Mouse (Mus musculus) B cell, adult 67 days (primary cell): ENCODE measurements around the gene H1f0. TPM values are rescaled to one million over a fixed set of nuclear protein-coding genes. Genes with fewer than 3 reads are reported as not detected.

ENCODE experiments used
- total RNA-seq, 2 experiments: library from RNA; stranded (reverse); gene quantifications; 4 replicates each; pipeline ENCODE4 v1.2.4; 2023

H1f0 gene
- total RNA-seq = 1 to 10 TPM; 1.9 to 2.1 TPM

DNA sequence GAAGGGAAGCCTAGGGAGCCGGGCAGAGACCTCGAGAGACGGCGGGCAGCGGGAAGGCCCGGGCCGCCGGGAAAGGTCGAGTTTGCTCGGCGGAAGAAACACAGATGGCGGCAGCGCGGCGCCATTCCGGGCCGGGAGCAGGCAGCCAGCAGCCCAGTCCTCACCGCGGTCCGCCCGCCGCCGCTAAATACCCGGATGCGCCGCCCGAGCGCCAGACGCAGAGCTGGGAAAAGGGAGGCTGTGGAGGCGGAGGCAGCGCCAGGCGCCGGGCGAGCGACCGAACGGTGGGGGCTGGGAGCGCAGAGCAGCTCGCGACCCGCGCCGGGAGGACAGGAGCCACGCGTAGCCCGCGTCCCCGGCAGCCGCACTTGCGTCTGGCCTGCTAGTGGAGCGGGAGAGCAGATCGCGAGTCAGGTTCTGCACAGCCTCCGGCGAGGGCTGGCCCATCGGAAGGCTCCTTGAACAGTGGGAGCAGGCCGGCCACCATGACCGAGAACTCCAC, at the start of gene H1f0:
Gene H1f0 (plus strand): TSS at position 214 of the 502 bp plus-strand sequence.

DNA sequence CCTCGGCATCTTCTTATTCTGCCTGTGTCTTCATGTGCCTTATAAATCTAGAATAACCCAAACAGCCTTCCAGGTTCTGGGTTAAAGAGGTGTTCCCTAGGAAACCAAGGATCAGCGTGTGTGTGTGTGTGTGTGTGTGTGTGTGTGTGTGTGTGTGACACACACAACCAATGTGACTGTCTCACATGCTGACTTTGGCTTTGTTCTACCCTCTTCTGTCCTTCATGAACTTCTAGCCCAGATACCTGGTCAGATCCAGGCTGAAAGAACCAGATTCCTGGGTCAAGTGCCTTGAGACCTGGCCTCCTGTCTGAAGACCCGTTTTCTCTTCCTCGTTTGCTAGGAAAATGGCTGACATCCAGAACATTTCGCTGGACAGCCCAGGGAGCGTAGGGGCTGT, 13.3 kb downstream of the H1f0 start, which contains the start of gene Galr3:
Gene Galr3 (plus strand): TSS at position 301 of the 400 bp plus-strand sequence.

DNA sequence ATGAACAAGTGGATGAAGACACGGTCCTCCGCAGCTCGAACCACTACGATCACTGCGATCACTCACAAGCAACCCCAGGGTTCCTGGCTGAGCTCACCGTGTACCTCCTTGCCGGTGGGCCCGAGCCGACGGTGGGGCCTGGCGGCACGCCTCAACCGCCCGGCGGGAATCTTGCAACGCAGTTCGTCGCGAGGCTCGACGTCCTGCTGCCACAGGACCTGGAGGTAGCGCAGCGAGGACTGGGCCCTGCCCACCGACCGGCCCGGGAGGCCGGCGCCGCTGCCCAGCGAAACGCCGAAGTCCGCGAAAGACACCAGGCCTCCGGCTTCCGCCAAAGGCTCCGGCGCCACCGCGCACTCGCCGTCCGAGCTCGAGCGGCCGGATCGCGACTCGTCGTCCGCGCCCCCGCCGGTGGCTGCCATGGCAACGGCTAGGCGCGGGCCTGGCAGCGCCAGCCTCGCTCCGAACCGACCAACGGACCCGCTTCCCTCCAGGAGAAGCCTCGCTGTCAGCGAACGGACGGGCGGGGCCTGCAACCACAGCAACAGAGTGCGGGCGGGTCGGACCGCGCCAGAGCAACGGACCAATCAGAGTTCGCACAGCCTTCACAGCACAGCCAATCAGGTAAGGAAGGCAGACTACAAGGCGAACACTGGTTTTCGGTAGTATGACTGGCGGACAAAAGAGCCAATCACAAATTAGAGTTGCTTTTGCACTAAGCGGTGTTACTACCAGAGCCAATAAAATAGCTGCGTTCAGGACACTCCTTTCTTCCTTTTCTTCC, 34.3 kb downstream of the H1f0 start, which contains the start of gene Ankrd54:
Gene Ankrd54 (minus strand): TSS at position 518 of the 784 bp plus-strand sequence.

DNA sequence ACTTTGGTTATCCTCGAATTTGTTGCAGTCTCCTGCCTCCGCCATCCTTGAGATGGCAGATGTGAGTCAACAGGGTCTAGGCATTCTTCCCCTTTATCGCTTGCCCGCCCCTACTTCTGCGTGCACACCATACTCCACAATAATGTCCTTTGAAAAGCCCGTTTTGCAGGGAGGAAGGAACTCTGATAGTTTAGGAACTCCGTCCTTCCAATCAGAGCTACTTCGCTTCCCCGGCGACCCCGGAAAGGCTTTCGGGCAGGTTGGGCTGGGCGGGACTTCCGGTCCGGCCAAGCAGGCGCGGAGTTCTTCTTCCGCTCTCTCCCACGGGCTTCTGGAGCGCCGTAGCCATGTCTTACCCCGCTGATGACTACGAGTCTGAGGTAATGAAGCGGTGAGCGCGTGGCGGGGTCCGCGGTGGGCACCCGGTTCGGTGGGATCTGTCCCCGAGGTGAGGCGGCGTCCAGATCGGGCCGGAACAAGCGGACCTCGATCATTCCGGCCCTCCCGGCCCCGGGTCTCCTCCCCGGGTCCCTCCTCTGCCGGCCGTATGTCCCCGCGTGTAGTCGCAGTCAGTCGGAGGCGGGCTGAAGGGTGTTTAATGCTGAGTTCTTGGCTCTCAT, 46.8 kb downstream of the H1f0 start, which contains the start of gene Eif3l:
Gene Eif3l (plus strand): TSS at position 267 of the 620 bp plus-strand sequence.

Other genes with a start within 250 kb of the H1f0 start
- under 1 TPM in 1 of 2 experiments, not detected in 1; 0.38 TPM for gene Card10, start 225.4 kb upstream of the H1f0 start, total RNA-seq
- not detected for gene Cdc42ep1, start 185.8 kb upstream of the H1f0 start, total RNA-seq
- gene Lgals2, start 172.9 kb upstream of the H1f0 start, total RNA-seq = not detected
- gene Gga1, start 151.3 kb upstream of the H1f0 start, total RNA-seq = 10 to 100 TPM; 74.7 to 77.9 TPM
- under 1 TPM in 1 of 2 experiments, not detected in 1; 0.80 TPM for gene Gm49510, start 128.8 kb upstream of the H1f0 start, total RNA-seq
- gene Sh3bp1, start 128.7 kb upstream of the H1f0 start, total RNA-seq = 10 to 100 TPM; 60.9 to 70.6 TPM
- gene Pdxp, start 114.5 kb upstream of the H1f0 start, total RNA-seq = 1 to 10 TPM; 9.8 to 9.9 TPM
- 10 to 100 TPM in 1 of 2 experiments, 1 to 10 TPM in 1; 7.2 to 10.1 TPM for gene Lgals1, start 101.7 kb upstream of the H1f0 start, total RNA-seq
- gene Nol12, start 93.5 kb upstream of the H1f0 start, total RNA-seq = 10 to 100 TPM; 36.2 to 47.2 TPM
- 10 to 100 TPM; 46.6 to 65.7 TPM for gene Triobp, start 80.7 kb upstream of the H1f0 start, total RNA-seq
- not detected for gene Galr3, start 13.4 kb downstream of the H1f0 start, total RNA-seq
- gene Ankrd54, start 34.4 kb downstream of the H1f0 start, total RNA-seq = 10 to 100 TPM; 38.2 to 38.8 TPM
- 100 to 1,000 TPM; 114 to 115 TPM for gene Eif3l, start 46.7 kb downstream of the H1f0 start, total RNA-seq
- 10 to 100 TPM; 50.9 to 53.1 TPM for gene Micall1, start 80.4 kb downstream of the H1f0 start, total RNA-seq
- 10 to 100 TPM; 56.6 to 57.0 TPM for gene Polr2f, start 112.6 kb downstream of the H1f0 start, total RNA-seq
- not detected for gene 1700088E04Rik, start 112.8 kb downstream of the H1f0 start, total RNA-seq
- not detected for gene Sox10, start 136.8 kb downstream of the H1f0 start, total RNA-seq
- 10 to 100 TPM; 38.4 to 39.1 TPM for gene Pick1, start 200.7 kb downstream of the H1f0 start, total RNA-seq
- 1 to 10 TPM; 1.1 to 1.6 TPM for gene Gm49486, start 200.9 kb downstream of the H1f0 start, total RNA-seq
- not detected for gene Slc16a8, start 226.3 kb downstream of the H1f0 start, total RNA-seq